Mouse (Mus musculus): ENCODE measurements around the gene Olfml3. TPM values are rescaled to one million over a fixed set of nuclear protein-coding genes. Genes with fewer than 3 reads are reported as not detected.

Olfml3 gene
- polyA plus RNA-seq, 1 experiment from 2014 or later: 18.4 TPM

GRCm38 (mm10) chr3:103746711-103747110 is 8.9 kb upstream of the Olfml3 start:
- 79% methylated on average over 5 of the region's 5 CpGs for WGBS
- no peaks in the 10 kb centered on the region for H3K4me1 ChIP-seq (ENCODE audit: control insufficient read depth, insufficient read depth, low read length)
- H3K27ac ChIP-seq (ENCODE audit: low read length): no peak overlapping the region
- H3K27me3 ChIP-seq (ENCODE audit: control insufficient read depth, insufficient read depth, low read length): no peaks in the 10 kb centered on the region
- no peak overlapping the region for H3K9ac ChIP-seq (ENCODE audit: low read length)
- peaks cover 69% of the 10 kb centered on the region for H3K36me3 ChIP-seq (ENCODE audit: control insufficient read depth, insufficient read depth)
- H3K4me3 ChIP-seq (ENCODE audit: low read length): no peak overlapping the region
- no peaks in the 10 kb centered on the region for H3K9me3 ChIP-seq (replicated peaks; ENCODE audit: control insufficient read depth, low read length)
- no peak overlapping the region for H3K4me2 ChIP-seq (ENCODE audit: low read depth, low read length)
- no peak for ATAC-seq (replicated peaks; ENCODE audit: extremely low read depth, insufficient read depth, low FRiP score)

GRCm38 (mm10) chr3:103745001-103745770 is 7.4 kb upstream of the Olfml3 start:
- Histone ChIP-seq H3K4me2 (ENCODE audit: low read depth, low read length) (no peak overlapping the region), H3K4me3 (ENCODE audit: low read length) (no peak overlapping the region), H3K4me1 (ENCODE audit: control insufficient read depth, insufficient read depth, low read length) (no peaks in the 10 kb centered on the region), H3K36me3 (ENCODE audit: control insufficient read depth, insufficient read depth) (peaks cover 63% of the 10 kb centered on the region), H3K27me3 (ENCODE audit: control insufficient read depth, insufficient read depth, low read length) (no peaks in the 10 kb centered on the region), H3K9ac (ENCODE audit: low read length) (no peak overlapping the region), H3K9me3 (replicated peaks; ENCODE audit: control insufficient read depth, low read length) (no peaks in the 10 kb centered on the region), H3K27ac (ENCODE audit: low read length) (no peak overlapping the region)
- 84% methylated on average over 14 of the region's 14 CpGs for WGBS
- no peak for ATAC-seq (replicated peaks; ENCODE audit: extremely low read depth, insufficient read depth, low FRiP score)

GRCm38 (mm10) chr3:103743208-103743607 is 5.4 kb upstream of the Olfml3 start:
- 87% methylated on average over 6 of the region's 6 CpGs for WGBS
- no peaks in the 10 kb centered on the region for H3K9me3 ChIP-seq (replicated peaks; ENCODE audit: control insufficient read depth, low read length)
- no peak overlapping the region for H3K9ac ChIP-seq (ENCODE audit: low read length)
- ATAC-seq (replicated peaks; ENCODE audit: extremely low read depth, insufficient read depth, low FRiP score): no peak
- H3K4me3 ChIP-seq (ENCODE audit: low read length): no peak overlapping the region
- no peak overlapping the region for H3K4me2 ChIP-seq (ENCODE audit: low read depth, low read length)
- no peak overlapping the region for H3K27ac ChIP-seq (ENCODE audit: low read length)
- peaks cover 44% of the 10 kb centered on the region for H3K36me3 ChIP-seq (ENCODE audit: control insufficient read depth, insufficient read depth)
- H3K27me3 ChIP-seq (ENCODE audit: control insufficient read depth, insufficient read depth, low read length): no peaks in the 10 kb centered on the region
- peaks cover 5% of the 10 kb centered on the region; the same call in 1 of the 2 replicates for H3K4me1 ChIP-seq (ENCODE audit: control insufficient read depth, insufficient read depth, low read length)

GRCm38 (mm10) chr3:103740342-103740741 is 2.5 kb upstream of the Olfml3 start:
- no peak for ATAC-seq (replicated peaks; ENCODE audit: extremely low read depth, insufficient read depth, low FRiP score)
- Histone ChIP-seq H3K4me1 (ENCODE audit: control insufficient read depth, insufficient read depth, low read length) (peaks cover 33% of the 10 kb centered on the region), H3K9ac (ENCODE audit: low read length) (no peak overlapping the region), H3K27ac (ENCODE audit: low read length) (no peak overlapping the region), H3K9me3 (replicated peaks; ENCODE audit: control insufficient read depth, low read length) (no peaks in the 10 kb centered on the region), H3K36me3 (ENCODE audit: control insufficient read depth, insufficient read depth) (peaks cover 27% of the 10 kb centered on the region), H3K4me3 (ENCODE audit: low read length) (no peak overlapping the region), H3K27me3 (ENCODE audit: control insufficient read depth, insufficient read depth, low read length) (no peaks in the 10 kb centered on the region), H3K4me2 (ENCODE audit: low read depth, low read length) (no peak overlapping the region)
- WGBS: 59% methylated on average over 5 of the region's 5 CpGs

- Histone ChIP-seq H3K27ac (ENCODE audit: low read length) (peak within 1 kb of the TSS; percentile 88), H3K9me3 (replicated peaks; ENCODE audit: control insufficient read depth, low read length) (no peaks in the 10 kb centered on the region), H3K36me3 (ENCODE audit: control insufficient read depth, insufficient read depth) (peaks cover 18% of the 10 kb centered on the region), H3K27me3 (ENCODE audit: control insufficient read depth, insufficient read depth, low read length) (no peaks in the 10 kb centered on the region), H3K4me3 (ENCODE audit: low read length) (peak within 1 kb of the TSS; percentile 43), H3K4me2 (ENCODE audit: low read depth, low read length) (peak within 1 kb of the TSS; percentile 74), H3K4me1 (ENCODE audit: control insufficient read depth, insufficient read depth, low read length) (peaks cover 44% of the 10 kb centered on the region), H3K9ac (ENCODE audit: low read length) (peak within 1 kb of the TSS; percentile 57)
- 73% methylated on average over 1 of the region's 1 CpGs for WGBS
- no peak for ATAC-seq (replicated peaks; ENCODE audit: extremely low read depth, insufficient read depth, low FRiP score)
These were observed 1.5 kb upstream of the Olfml3 start, which contains the start of gene Gm10964 for GRCm38 (mm10) chr3:103739329-103739728. Gm10964 (plus strand) TSS chr3:103739366.

- 21% methylated on average over 16 of the region's 16 CpGs for WGBS
- Histone ChIP-seq H3K9ac (ENCODE audit: low read length) (peak overlapping the region; percentile 57), H3K4me2 (ENCODE audit: low read depth, low read length) (peak overlapping the region; percentile 74), H3K9me3 (replicated peaks; ENCODE audit: control insufficient read depth, low read length) (no peaks in the 10 kb centered on the region), H3K27ac (ENCODE audit: low read length) (peak overlapping the region; percentile 88), H3K4me1 (ENCODE audit: control insufficient read depth, insufficient read depth, low read length) (peaks cover 52% of the 10 kb centered on the region), H3K36me3 (ENCODE audit: control insufficient read depth, insufficient read depth) (peaks cover 4% of the 10 kb centered on the region), H3K27me3 (ENCODE audit: control insufficient read depth, insufficient read depth, low read length) (no peaks in the 10 kb centered on the region), H3K4me3 (ENCODE audit: low read length) (peak overlapping the region; percentile 43)
- peak; percentile 7; the same call in 1 of the 2 replicates for ATAC-seq (replicated peaks; ENCODE audit: extremely low read depth, insufficient read depth, low FRiP score)
These were observed 593 bp downstream of the Olfml3 start for GRCm38 (mm10) chr3:103737061-103737754.

GRCm38 (mm10) chr3:103735776-103736600 is 1.8 kb downstream of the Olfml3 start:
- 51% methylated on average over 28 of the region's 28 CpGs for WGBS
- Histone ChIP-seq H3K9ac (ENCODE audit: low read length) (peak overlapping the region; percentile 57), H3K4me3 (ENCODE audit: low read length) (peak overlapping the region; percentile 43), H3K27ac (ENCODE audit: low read length) (peak overlapping the region; percentile 88), H3K27me3 (ENCODE audit: control insufficient read depth, insufficient read depth, low read length) (no peaks in the 10 kb centered on the region), H3K9me3 (replicated peaks; ENCODE audit: control insufficient read depth, low read length) (peaks cover 3% of the 10 kb centered on the region; the same call in 1 of the 2 replicates), H3K4me1 (ENCODE audit: control insufficient read depth, insufficient read depth, low read length) (peaks cover 52% of the 10 kb centered on the region), H3K36me3 (ENCODE audit: control insufficient read depth, insufficient read depth) (no peaks in the 10 kb centered on the region), H3K4me2 (ENCODE audit: low read depth, low read length) (peak overlapping the region; percentile 74)
- 0 out of 2 replicates have a peak, but pooled peaks have one; percentile 7 for ATAC-seq (replicated peaks; ENCODE audit: extremely low read depth, insufficient read depth, low FRiP score)

GRCm38 (mm10) chr3:103734696-103735519 is 2.9 kb downstream of the Olfml3 start:
- peak overlapping the region; percentile 40; the same call in 1 of the 2 replicates for H3K9ac ChIP-seq (ENCODE audit: low read length)
- H3K9me3 ChIP-seq (replicated peaks; ENCODE audit: control insufficient read depth, low read length): peaks cover 3% of the 10 kb centered on the region; the same call in 1 of the 2 replicates
- H3K36me3 ChIP-seq (ENCODE audit: control insufficient read depth, insufficient read depth): no peaks in the 10 kb centered on the region
- peak overlapping the region; percentile 43 for H3K4me2 ChIP-seq (ENCODE audit: low read depth, low read length)
- 16% methylated on average over 11 of the region's 11 CpGs for WGBS
- H3K4me3 ChIP-seq (ENCODE audit: low read length): 0 out of 2 replicates have a peak overlapping the region, but pooled peaks have one; percentile 10
- H3K27me3 ChIP-seq (ENCODE audit: control insufficient read depth, insufficient read depth, low read length): no peaks in the 10 kb centered on the region
- H3K4me1 ChIP-seq (ENCODE audit: control insufficient read depth, insufficient read depth, low read length): peaks cover 52% of the 10 kb centered on the region
- peak overlapping the region; percentile 65 for H3K27ac ChIP-seq (ENCODE audit: low read length)
- ATAC-seq (replicated peaks; ENCODE audit: extremely low read depth, insufficient read depth, low FRiP score): no peak
